Mouse (Mus musculus) kidney, embryonic 15.5 days (tissue): ENCODE data around the gene Dstn. TPM values are rescaled to one million over a fixed set of nuclear protein-coding genes. Genes with fewer than 3 reads are reported as not detected.

Source experiments
- ATAC-seq: fragments of 200-750 bp; cut with Nextera tagmentation; replicated peaks from 2 replicates; pipeline ENCODE4 v1.8.0; 2017; ENCODE audit warnings: moderate TSS enrichment; ENCODE audit not compliant: low FRiP score
- H3K27ac ChIP-seq: fragments of 300-500 bp; sonication (generic); 2 replicates; pipeline ENCODE4 v1.5.1; 2015; ENCODE audit warnings: mild to moderate bottlenecking, inconsistent platforms
- H3K27me3 ChIP-seq: fragments of 300-500 bp; sonication (generic); 2 replicates; pipeline ENCODE4 v1.6.1; 2015; ENCODE audit warnings: inconsistent platforms
- H3K36me3 ChIP-seq: fragments of 300-500 bp; sonication (generic); 2 replicates; pipeline ENCODE4 v1.6.1; 2015; ENCODE audit warnings: inconsistent platforms
- H3K4me1 ChIP-seq: fragments of 300-500 bp; sonication (generic); 2 replicates; pipeline ENCODE4 v1.6.1; 2015; ENCODE audit warnings: inconsistent platforms
- H3K4me2 ChIP-seq: fragments of 300-500 bp; sonication (generic); 2 replicates; pipeline ENCODE4 v1.6.1; 2015; ENCODE audit warnings: moderate library complexity, mild to moderate bottlenecking, inconsistent platforms
- H3K4me3 ChIP-seq: fragments of 300-500 bp; sonication (generic); replicated peaks from 2 replicates; pipeline ENCODE4 v1.5.1; 2015; ENCODE audit warnings: mild to moderate bottlenecking, inconsistent platforms
- H3K9ac ChIP-seq: fragments of 300-500 bp; sonication (generic); 2 replicates; pipeline ENCODE4 v1.6.1; 2015; ENCODE audit warnings: mild to moderate bottlenecking, inconsistent platforms
- H3K9me3 ChIP-seq: fragments of 300-500 bp; sonication (generic); replicated peaks from 2 replicates; pipeline ENCODE4 v1.6.1; 2016; ENCODE audit warnings: inconsistent platforms
- WGBS: fragments of 180-500 bp; shearing (Covaris S2); methylation state at CpG from one replicate; pipeline ENCODE4 v1.1.7; 2015; ENCODE audit warnings: mixed read lengths; 5-methylcytosine and 5-hydroxymethylcytosine counted together
- polyA plus RNA-seq: library from polyadenylated mRNA; unstranded; fragments of >200 nt; fragmentation: Nextera tagmentation; extraction: Ambion mirVana; gene quantifications from 2 replicates; pipeline ENCODE4 v1.2.1, GENCODE M21; 2015

Gene Dstn
- polyA plus RNA-seq, 1 experiment from 2014 or later = 407 TPM

DNA sequence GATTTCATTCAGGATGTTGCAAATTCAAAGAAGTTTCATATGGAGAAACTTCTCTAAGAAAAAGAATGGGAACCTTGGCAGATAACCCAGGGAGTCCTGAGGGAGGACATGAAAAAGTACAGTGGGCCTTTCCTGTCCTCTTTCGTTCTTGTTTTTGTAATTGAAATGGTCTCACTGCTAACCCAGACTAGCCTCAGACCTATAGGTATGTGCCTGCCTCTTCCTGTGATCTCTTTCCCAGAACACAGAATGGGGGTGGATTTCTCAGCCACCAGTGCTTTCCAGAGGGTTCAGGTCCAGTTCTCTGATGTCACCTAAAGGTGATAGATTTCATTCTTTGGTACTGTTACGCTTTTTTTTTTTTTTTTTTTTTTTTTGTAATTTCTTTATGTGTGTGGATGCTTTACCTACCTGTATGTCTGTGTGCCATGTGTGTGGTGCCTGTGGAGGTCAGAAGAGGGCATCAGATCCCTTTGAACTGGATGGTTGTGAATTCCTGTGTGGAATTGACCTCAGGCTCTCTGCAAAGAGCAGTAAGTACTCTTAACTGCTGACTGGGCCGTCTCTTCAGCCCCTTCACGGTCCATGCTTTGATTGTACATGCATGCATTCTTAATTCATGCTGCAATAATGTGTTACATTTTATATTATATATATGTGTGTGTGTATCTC, 3.8 kb downstream of the Dstn start:
- Histone ChIP-seq H3K36me3 (no peaks in the 10 kb centered on the region), H3K4me1 (peaks cover 40% of the 10 kb centered on the region), H3K4me2 (no peak overlapping the region), H3K27ac (0 out of 2 replicates have a peak overlapping the region, but pooled peaks have one; percentile 45), H3K4me3 (no peak overlapping the region), H3K27me3 (no peaks in the 10 kb centered on the region), H3K9me3 (no peaks in the 10 kb centered on the region), H3K9ac (no peak overlapping the region)
- no peak for ATAC-seq
- 42% methylated on average over 4 of the region's 4 CpGs for WGBS

DNA sequence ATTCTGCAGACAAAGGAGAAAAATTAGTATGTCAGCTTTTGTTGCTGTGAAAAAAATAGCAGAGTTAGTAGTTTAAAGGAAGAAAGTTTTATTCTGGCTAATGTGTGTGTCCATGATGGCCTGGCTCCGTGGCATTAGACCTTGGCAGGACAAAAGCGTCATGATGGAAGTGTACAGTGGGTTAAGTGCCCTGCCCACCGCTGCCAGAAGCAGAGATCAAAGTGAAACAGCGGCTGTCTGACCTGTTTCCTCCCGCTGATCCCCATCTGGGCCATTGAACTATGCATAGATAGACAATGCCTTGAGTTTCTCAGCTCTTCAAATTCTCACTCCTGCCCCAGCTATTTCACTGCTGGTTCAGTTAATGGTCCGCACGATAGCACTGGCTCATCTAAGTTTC, 9.0 kb downstream of the Dstn start:
- peaks cover 17% of the 10 kb centered on the region for H3K4me1 ChIP-seq
- 33% methylated on average over 7 of the region's 7 CpGs for WGBS
- peak overlapping the region; percentile 7; the same call in 1 of the 2 replicates for H3K27ac ChIP-seq
- no peaks in the 10 kb centered on the region for H3K27me3 ChIP-seq
- no peak overlapping the region for H3K9ac ChIP-seq
- 0 out of 2 replicates have a peak, but pooled peaks have one; percentile 40 for ATAC-seq
- H3K4me3 ChIP-seq = no peak overlapping the region
- H3K9me3 ChIP-seq = no peaks in the 10 kb centered on the region
- no peaks in the 10 kb centered on the region for H3K36me3 ChIP-seq
- no peak overlapping the region for H3K4me2 ChIP-seq

DNA sequence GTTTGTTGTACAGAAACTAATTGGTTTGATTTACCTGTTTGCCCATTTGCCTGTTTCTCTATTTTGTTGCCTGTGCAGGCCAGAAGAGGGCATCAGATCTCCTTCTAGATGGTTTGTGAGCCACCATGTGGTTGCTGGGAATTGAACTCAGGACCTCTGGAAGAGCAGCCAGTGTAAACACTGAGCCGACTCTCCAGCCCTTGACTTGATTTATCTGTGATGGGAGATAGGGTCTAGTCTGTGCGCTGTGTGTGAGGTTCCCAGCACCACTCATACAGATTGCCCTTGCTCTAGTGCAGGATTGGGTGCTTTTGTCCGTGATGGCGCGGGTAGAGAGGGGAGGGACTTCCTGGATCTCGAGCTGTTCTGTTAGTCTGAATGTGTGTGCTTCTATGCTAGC, 10.7 kb downstream of the Dstn start:
- Histone ChIP-seq H3K27me3 (no peaks in the 10 kb centered on the region), H3K9ac (no peak overlapping the region), H3K36me3 (no peaks in the 10 kb centered on the region), H3K9me3 (no peaks in the 10 kb centered on the region), H3K27ac (no peak overlapping the region), H3K4me1 (peaks cover 12% of the 10 kb centered on the region), H3K4me2 (no peak overlapping the region), H3K4me3 (no peak overlapping the region)
- 92% methylated on average over 6 of the region's 6 CpGs for whole genome bisulfite sequencing
- ATAC-seq = no peak

DNA sequence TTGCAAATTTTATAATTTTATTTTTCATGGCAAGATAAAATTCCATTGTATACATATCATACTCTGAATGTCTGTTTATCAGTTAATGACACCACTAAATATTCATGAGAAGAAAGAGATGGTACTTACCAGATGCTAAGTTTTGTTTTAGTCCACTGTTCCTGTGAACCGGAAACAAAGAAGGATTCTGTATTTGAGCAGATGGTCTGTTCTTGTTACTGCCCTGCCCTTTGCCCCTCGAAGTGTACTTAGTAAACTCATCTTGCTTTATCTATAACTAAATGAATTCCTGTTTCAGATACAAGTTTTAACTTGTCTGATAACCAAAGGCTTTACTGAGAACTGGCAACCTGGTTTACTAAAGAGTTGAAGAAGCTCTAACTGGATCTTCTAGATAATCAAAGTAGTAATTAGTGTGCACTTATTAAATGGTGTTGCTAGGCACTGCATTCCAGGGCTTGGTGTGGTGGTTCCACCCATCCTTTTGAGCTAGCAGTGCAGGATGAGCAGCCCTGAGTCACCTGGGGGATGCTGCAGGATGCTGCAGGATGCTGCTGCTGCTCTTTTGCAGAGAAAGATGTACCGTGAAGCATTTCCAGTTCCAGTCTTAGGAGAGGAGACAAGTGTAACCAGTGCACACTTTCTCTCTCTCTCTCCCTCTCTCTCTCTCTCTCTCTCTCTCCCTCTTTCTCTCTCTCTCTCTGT, 14.6 kb downstream of the Dstn start:
- Histone ChIP-seq H3K9ac (no peak overlapping the region), H3K4me2 (no peak overlapping the region), H3K36me3 (0 out of 2 replicates have a peak, but pooled peaks cover 5% of the 10 kb centered on the region), H3K27ac (no peak overlapping the region), H3K9me3 (no peaks in the 10 kb centered on the region), H3K4me1 (peaks cover 9% of the 10 kb centered on the region; the same call in 1 of the 2 replicates), H3K4me3 (no peak overlapping the region), H3K27me3 (no peaks in the 10 kb centered on the region)
- 61% methylated on average over 3 of the region's 3 CpGs for WGBS
- no peak for ATAC-seq

DNA sequence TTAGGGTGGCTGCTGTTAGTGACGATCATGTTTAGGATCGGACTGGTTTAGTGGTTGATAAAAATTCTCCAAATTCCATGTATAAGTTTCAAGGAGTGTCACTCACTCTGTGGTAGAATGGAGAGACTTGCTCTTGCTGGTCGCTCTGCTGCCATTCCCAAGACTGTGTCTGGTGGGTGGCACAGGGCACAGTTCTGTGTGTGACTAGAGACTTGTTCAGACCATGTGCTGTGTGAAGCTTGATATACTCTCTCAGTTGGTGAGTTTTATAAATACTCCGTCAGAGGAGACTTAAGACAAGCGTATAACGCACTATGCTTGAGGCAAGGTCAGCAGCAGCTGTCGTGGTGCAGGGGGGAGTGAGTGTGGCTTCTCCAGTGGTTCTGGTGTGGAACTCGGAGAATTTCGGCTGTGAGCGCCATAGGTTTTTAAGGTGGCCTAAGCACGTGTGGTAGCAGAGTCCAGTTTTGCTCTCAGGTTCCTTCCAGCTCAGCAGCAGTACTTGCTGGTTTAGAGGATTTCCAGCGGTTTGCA, 17.3 kb downstream of the Dstn start:
- Histone ChIP-seq H3K27me3 (no peaks in the 10 kb centered on the region), H3K4me3 (no peak overlapping the region), H3K36me3 (0 out of 2 replicates have a peak, but pooled peaks cover 5% of the 10 kb centered on the region), H3K9me3 (no peaks in the 10 kb centered on the region), H3K4me1 (peaks cover 12% of the 10 kb centered on the region; the same call in 1 of the 2 replicates), H3K27ac (no peak overlapping the region), H3K4me2 (no peak overlapping the region), H3K9ac (no peak overlapping the region)
- WGBS = 76% methylated on average over 12 of the region's 12 CpGs
- no peak for ATAC-seq

DNA sequence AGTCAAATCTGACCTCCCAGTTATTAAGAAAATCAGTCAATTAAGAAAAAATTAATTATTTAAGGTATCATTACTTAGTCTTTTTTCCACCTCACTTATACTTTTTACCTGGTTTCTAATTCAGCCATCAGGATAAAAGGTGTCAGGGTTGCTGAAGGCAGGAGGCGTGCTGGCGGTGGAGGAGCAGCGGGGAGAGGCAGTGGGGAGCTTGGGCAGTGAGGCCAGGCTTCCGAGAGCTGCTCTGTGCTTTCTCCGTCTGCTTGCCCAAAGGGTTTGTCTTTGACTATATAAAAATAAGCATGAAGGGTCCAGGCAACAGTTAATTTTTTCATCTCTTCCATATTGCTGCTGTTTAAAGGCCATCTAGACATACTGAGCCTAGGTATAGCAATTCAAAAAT, 18.4 kb downstream of the Dstn start:
- Histone ChIP-seq H3K27ac (no peak overlapping the region), H3K4me2 (no peak overlapping the region), H3K36me3 (0 out of 2 replicates have a peak, but pooled peaks cover 5% of the 10 kb centered on the region), H3K4me1 (peaks cover 15% of the 10 kb centered on the region; the same call in 1 of the 2 replicates), H3K27me3 (no peaks in the 10 kb centered on the region), H3K9ac (no peak overlapping the region), H3K9me3 (no peaks in the 10 kb centered on the region), H3K4me3 (no peak overlapping the region)
- no peak for ATAC-seq
- WGBS = 87% methylated on average over 5 of the region's 5 CpGs

DNA sequence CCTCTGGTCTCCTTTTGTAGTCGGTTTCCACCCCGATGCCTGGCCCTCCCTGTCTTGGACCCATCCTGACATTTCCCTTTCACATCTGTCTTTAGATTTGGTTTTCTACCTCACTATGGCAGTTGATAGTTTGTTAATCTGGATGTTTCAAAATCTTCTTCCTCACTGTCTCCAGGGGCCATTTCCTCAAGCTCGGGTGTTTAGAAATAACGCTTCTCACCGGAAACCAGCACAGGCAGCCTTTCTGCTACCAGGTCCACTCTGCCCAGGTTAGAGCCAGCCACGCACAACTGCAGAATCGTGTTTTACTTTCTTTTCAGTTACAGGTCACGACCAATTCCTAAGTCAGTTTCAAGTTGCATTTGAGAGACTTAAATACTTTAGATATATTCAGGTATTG, 19.3 kb downstream of the Dstn start:
- H3K4me3 ChIP-seq = no peak overlapping the region
- H3K9me3 ChIP-seq = no peaks in the 10 kb centered on the region
- H3K27ac ChIP-seq = no peak overlapping the region
- peaks cover 15% of the 10 kb centered on the region; the same call in 1 of the 2 replicates for H3K4me1 ChIP-seq
- no peak overlapping the region for H3K4me2 ChIP-seq
- H3K36me3 ChIP-seq = peaks cover 13% of the 10 kb centered on the region
- H3K27me3 ChIP-seq = no peaks in the 10 kb centered on the region
- ATAC-seq = no peak
- no peak overlapping the region for H3K9ac ChIP-seq
- WGBS = 88% methylated on average over 8 of the region's 8 CpGs

DNA sequence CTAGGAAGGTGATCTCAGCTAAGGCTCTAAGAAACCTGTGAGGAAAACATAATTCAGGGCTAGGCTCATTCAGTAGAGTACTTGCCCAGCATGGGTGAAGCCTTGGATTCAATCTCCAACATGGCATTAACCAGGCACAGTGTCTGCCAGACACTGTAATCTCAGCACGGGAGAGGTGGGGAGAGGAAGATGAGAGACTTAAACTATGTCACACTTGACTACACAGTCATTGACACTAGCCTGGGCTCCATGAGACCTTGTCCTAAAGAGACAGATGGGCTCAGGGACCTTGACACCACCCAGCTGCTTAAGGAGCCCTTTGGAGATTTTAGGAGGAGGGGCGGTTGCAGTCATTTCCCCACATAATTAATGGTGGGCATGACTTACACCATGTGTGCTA, 22.7 kb downstream of the Dstn start:
- Histone ChIP-seq H3K4me1 (peaks cover 8% of the 10 kb centered on the region; the same call in 1 of the 2 replicates), H3K27ac (no peak overlapping the region), H3K4me2 (no peak overlapping the region), H3K36me3 (peaks cover 45% of the 10 kb centered on the region), H3K27me3 (no peaks in the 10 kb centered on the region), H3K9ac (no peak overlapping the region), H3K9me3 (no peaks in the 10 kb centered on the region), H3K4me3 (no peak overlapping the region)
- 28% methylated on average over 2 of the region's 2 CpGs for WGBS
- peak; percentile 78 for ATAC-seq

DNA sequence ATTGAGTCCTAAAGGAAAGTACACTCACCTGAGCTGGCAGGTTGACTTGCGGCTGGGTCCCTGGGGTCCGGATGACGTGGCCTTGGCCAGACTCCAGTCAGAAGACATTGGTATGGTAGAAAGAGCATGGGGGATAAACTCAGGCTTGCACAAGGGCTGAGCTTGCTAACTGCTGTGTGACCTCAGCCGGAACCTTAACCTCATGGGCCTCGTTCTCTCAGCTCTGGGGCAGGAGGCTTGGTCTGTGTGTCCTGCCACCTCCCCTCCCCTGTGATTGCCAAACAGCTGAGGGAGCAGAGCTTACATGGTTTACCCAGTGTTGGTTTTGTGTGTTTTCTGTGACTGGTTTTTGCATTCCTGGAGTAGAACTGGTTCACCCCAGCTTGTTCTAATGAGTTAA, 25.3 kb downstream of the Dstn start:
- no peak; the same call in 1 of the 2 replicates for ATAC-seq
- H3K9me3 ChIP-seq = no peaks in the 10 kb centered on the region
- H3K27ac ChIP-seq = 0 out of 2 replicates have a peak overlapping the region, but pooled peaks have one; percentile 8
- H3K27me3 ChIP-seq = no peaks in the 10 kb centered on the region
- peaks cover 64% of the 10 kb centered on the region for H3K36me3 ChIP-seq
- no peak overlapping the region for H3K4me3 ChIP-seq
- H3K4me2 ChIP-seq = no peak overlapping the region
- peaks cover 6% of the 10 kb centered on the region; the same call in 1 of the 2 replicates for H3K4me1 ChIP-seq
- no peak overlapping the region for H3K9ac ChIP-seq
- WGBS = 75% methylated on average over 5 of the region's 5 CpGs

DNA sequence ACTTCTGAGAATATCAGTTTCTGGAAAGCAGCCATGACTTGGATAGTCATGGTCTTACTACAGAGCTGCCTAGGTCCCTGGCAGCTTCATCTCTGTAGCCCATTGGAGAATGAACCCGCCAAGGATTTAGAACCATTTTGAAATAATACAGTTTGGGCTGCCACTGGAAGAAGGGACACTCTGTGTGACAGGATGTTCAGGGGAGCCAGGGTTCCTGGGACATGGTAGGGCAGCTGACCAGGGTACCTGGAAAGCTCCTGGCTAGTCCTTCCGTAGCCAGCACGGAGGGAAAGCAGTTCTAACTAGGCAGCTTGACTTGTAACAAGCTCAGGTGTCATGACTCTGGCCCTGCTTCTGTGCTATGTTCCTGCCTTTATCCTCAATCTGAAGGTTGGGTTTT, 29.7 kb downstream of the Dstn start:
- 91% methylated on average over 3 of the region's 3 CpGs for WGBS
- Histone ChIP-seq H3K4me2 (no peak overlapping the region), H3K4me1 (peaks cover 11% of the 10 kb centered on the region; the same call in 1 of the 2 replicates), H3K27ac (no peak overlapping the region), H3K9me3 (no peaks in the 10 kb centered on the region), H3K27me3 (no peaks in the 10 kb centered on the region), H3K36me3 (peaks cover 96% of the 10 kb centered on the region), H3K4me3 (no peak overlapping the region), H3K9ac (no peak overlapping the region)
- no peak for ATAC-seq

DNA sequence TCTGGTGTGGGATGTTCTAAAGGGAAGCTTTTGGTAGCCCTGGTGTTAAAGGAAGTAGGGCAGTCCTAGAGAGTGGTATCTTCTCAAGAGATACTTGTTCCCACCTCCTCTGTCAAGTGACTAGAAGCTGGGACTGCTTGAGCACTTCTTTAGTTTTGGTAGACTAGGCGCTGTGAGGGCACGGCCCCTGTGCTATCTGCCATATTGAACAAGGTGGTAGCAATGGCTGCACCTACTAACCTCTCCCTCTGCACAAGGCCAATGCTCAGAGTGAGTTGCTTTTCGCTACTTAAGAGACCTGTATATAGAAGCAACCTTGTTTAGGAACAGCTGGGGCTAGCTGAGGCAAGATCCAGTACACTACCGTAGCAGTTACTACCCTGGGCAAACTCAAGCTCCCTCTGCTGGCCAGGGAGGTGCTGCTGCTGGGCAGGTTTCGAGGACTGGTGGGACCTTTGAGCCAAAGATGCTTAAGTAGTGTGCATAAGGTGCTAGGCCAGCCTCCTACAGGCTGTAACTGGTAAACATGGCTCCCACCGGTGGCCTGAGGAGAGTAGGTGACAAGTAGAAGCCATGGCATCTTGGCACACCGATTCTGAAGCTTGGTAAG, 30.5 kb downstream of the Dstn start:
- Histone ChIP-seq H3K4me1 (peaks cover 11% of the 10 kb centered on the region; the same call in 1 of the 2 replicates), H3K36me3 (peaks cover 96% of the 10 kb centered on the region), H3K4me2 (no peak overlapping the region), H3K4me3 (no peak overlapping the region), H3K27ac (no peak overlapping the region), H3K9me3 (no peaks in the 10 kb centered on the region), H3K9ac (no peak overlapping the region), H3K27me3 (no peaks in the 10 kb centered on the region)
- no peak for ATAC-seq
- WGBS = 96% methylated on average over 7 of the region's 7 CpGs

DNA sequence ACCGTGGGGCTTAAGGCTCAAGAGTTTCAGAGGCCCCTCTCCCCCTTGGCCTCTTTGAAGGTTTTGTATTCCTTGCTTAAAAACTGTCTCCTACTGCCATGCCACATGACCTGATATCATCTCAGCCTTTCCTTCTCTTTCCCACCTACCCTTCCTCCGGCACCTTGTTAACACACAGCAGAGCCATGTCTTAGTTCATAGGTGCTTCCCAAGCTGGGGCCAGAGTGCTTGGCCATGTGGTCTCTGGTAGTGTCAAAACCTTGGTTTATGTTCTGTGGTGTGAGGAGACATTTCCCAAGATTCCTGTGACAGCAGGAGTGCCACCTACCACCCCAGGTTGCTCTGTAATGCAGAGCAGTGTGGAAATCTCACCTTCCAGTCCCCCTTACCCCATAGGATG, 31.3 kb downstream of the Dstn start:
- H3K27me3 ChIP-seq = no peaks in the 10 kb centered on the region
- H3K9me3 ChIP-seq = no peaks in the 10 kb centered on the region
- H3K36me3 ChIP-seq = peaks cover 96% of the 10 kb centered on the region
- no peak overlapping the region for H3K27ac ChIP-seq
- peaks cover 11% of the 10 kb centered on the region; the same call in 1 of the 2 replicates for H3K4me1 ChIP-seq
- 94% methylated on average over 2 of the region's 2 CpGs for WGBS
- no peak overlapping the region for H3K4me2 ChIP-seq
- ATAC-seq = no peak
- H3K4me3 ChIP-seq = no peak overlapping the region
- H3K9ac ChIP-seq = no peak overlapping the region
